Mouse (Mus musculus) forebrain, embryonic 11.5 days (tissue): Measurements from ENCODE around the gene Tgfb1. TPM values are rescaled to one million over a fixed set of nuclear protein-coding genes. Genes with fewer than 3 reads are reported as not detected.

ENCODE experiments used
- ATAC-seq: fragments of 200-750 bp; cut with Nextera tagmentation; replicated peaks from 2 replicates; pipeline ENCODE4 v1.8.0; 2017; ENCODE audit warnings: moderate TSS enrichment; ENCODE audit not compliant: low FRiP score
- DNase-seq: peaks from one replicate; pipeline ENCODE4 v3.0.0-alpha.2; 2017; ENCODE audit warnings: low spot score
- H3K27ac ChIP-seq: fragments of 300-500 bp; sonication (generic); 2 replicates; pipeline ENCODE4 v1.5.1; 2014; ENCODE audit warnings: low read depth, low read length
- H3K27me3 ChIP-seq: fragments of 300-500 bp; sonication (generic); 2 replicates; pipeline ENCODE4 v1.6.1; 2014; ENCODE audit warnings: mild to moderate bottlenecking, low read length, mixed read lengths; ENCODE audit not compliant: control insufficient read depth, insufficient read depth
- H3K36me3 ChIP-seq: fragments of 300-500 bp; sonication (generic); 2 replicates; pipeline ENCODE4 v1.6.1; 2014; ENCODE audit warnings: mild to moderate bottlenecking, low read length, moderate library complexity, mixed read lengths; ENCODE audit not compliant: control insufficient read depth, insufficient read depth
- H3K4me1 ChIP-seq: fragments of 300-500 bp; sonication (generic); replicated peaks from 2 replicates; pipeline ENCODE4 v1.6.1; 2014; ENCODE audit warnings: low read length, mixed read lengths; ENCODE audit not compliant: control insufficient read depth, insufficient read depth
- H3K4me2 ChIP-seq: fragments of 300-500 bp; sonication (generic); 2 replicates; pipeline ENCODE4 v1.6.1; 2014; ENCODE audit warnings: low read depth, mild to moderate bottlenecking, low read length, moderate library complexity, mixed read lengths; ENCODE audit not compliant: severe bottlenecking
- H3K4me3 ChIP-seq: fragments of 300-500 bp; sonication (generic); 2 replicates; pipeline ENCODE4 v1.5.1; 2014; ENCODE audit warnings: low read depth, low read length
- H3K9ac ChIP-seq: fragments of 300-500 bp; sonication (generic); 2 replicates; pipeline ENCODE4 v1.6.1; 2014; ENCODE audit warnings: low read length
- H3K9me3 ChIP-seq: fragments of 300-500 bp; sonication (generic); 2 replicates; pipeline ENCODE4 v1.6.1; 2016; ENCODE audit warnings: low read length, mixed read lengths; ENCODE audit not compliant: control insufficient read depth
- WGBS: fragments of 180-500 bp; shearing (Covaris S2); extraction: QIAGEN DNeasy Blood & Tissue Kit; methylation state at CpG from one replicate; pipeline ENCODE4 v1.1.7; 2014; 5-methylcytosine and 5-hydroxymethylcytosine counted together
- polyA plus RNA-seq: library from polyadenylated mRNA; unstranded; fragments of >200 nt; fragmentation: Nextera tagmentation; extraction: Ambion mirVana; gene quantifications from 2 replicates; pipeline ENCODE4 v1.2.1, GENCODE M21; 2014

Tgfb1 gene
- polyA plus RNA-seq, 1 experiment from 2014 or later: 1.6 TPM

DNA sequence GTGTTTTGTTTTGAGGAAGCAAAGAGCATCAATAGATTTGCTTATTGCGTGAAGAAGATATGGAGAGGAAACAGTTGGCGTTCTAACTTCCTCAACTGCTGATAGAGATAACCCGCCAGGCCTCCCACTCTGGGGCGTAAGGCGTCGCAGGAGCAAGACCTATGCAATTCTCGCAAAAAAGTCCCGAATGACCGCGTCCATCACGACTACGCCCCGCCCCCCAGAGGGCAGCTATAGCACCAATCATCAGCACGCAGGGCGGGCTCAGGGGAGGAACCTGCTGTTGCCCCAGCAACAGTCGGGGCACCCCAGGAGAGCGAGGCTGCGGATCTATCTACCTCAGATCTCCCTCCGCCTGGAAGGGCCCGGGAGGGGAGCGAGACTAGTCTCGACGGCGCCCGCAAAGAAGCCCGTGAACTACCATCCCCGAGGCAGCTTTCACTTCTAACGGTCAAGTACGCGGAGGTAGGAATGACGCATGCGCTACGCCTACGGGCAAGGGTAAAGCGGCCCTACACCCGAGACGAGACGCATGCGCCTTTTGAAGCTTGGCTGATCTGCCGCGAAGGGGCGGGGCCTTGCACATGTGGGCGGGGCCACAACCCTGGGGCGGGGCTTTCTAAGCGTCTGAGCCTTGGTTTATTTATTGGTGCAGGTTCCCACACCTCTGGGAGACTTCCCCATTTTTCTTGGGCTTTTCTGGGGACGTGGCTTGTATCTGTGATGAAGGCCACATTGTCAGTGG, 6.1 kb upstream of the Tgfb1 start, which contains the start of gene B9d2:
B9d2 (plus strand) TSS at position 267 of the 745 bp plus-strand sequence.
- H3K27me3 ChIP-seq: peaks cover under 1% of the 10 kb centered on the region; the same call in 1 of the 2 replicates
- H3K4me2 ChIP-seq: peak within 1 kb of the TSS; percentile 59
- H3K4me3 ChIP-seq: peak within 1 kb of the TSS; percentile 59
- no peaks in the 10 kb centered on the region for H3K9me3 ChIP-seq
- H3K27ac ChIP-seq: peak within 1 kb of the TSS; percentile 89
- DNase-seq (peak; percentile 96), ATAC-seq (peak; percentile 97)
- no peaks in the 10 kb centered on the region for H3K36me3 ChIP-seq
- under 1% methylated on average over 46 of the region's 46 CpGs for WGBS
- H3K4me1 ChIP-seq: no peaks in the 10 kb centered on the region
- peak within 1 kb of the TSS; percentile 73 for H3K9ac ChIP-seq

DNA sequence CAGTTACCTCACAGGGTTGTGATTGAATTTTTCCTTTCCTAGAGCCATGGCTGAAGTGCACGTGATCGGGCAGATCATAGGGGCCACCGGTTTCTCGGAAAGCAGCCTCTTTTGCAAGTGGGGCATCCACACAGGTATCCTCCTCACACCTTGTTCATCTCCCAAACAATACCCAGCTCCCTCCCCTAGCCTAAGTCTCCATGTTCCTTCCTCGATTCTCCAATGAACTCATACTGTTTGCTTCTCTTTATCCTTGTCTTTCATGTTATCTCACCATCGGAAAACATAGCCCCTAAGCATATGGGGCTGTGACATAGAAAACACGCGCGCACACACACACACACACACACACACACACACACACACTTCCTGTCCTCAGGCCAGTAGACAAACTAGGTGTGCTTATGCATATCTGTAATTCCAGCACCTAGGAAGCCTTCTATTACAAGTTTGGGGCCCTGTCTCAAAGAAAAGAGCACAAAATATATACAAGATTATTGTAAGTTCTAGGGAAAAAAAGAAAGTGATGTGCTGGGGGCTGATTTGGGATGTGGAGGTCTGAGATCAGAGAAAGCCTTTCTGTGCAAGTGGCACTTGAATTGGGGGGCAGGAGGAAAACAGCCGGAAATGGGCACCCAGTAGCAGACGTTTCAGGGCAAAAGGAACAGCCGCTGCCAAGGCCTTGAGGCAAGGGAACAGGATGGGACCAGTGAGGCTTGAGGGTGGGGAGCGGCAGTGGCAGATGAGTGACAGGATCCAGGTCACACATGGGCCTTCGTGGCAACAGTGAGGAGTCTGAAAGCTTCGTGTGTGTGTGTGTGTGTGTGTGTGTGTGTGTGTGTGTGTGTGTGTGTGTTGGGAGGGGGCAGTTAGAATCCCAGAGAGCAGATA, 5.2 kb upstream of the Tgfb1 start:
- Histone ChIP-seq H3K4me3 (peak overlapping the region; percentile 59; the same call in 1 of the 2 replicates), H3K9ac (no peak overlapping the region), H3K36me3 (no peaks in the 10 kb centered on the region), H3K9me3 (no peaks in the 10 kb centered on the region), H3K4me2 (peak overlapping the region; percentile 59; the same call in 1 of the 2 replicates), H3K27ac (no peak overlapping the region), H3K4me1 (no peaks in the 10 kb centered on the region), H3K27me3 (peaks cover 9% of the 10 kb centered on the region)
- ATAC-seq (no peak), DNase-seq (no peak)
- WGBS: 67% methylated on average over 15 of the region's 15 CpGs

DNA sequence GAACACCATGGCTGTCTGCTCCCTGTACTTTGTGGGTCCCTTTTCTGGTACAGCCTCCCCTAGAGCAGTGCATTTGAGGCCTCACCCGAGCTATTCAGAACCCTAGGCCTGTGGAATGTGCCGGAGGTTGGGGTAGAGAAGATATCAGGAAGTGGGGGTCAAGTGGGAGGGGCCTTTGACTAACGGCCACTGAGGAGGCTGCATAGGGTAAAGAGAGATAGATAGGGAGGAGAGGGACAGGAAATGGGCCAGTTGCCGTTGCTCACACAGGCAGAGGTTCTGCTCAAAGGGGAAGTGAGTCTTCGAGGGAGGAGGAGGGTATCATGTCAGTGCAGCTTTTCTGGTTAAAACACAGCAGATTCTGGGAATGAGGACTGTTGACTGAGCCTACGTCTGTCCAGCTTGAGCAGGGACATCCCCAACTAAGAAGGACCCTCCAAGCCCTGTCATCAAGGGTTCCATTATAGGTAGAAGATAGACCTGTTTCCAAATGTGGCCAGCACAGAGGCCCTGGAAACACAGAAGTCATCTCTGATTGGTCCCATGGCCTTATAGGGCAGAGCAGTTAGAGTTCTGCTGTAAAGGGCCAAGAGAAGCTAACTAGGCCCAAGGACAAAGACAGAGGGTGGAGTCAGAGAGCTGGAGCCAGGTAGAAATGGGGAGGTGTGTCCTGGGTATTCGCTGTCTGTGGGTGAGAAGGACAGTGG, 3.2 kb upstream of the Tgfb1 start:
- H3K4me1 ChIP-seq: peaks cover 14% of the 10 kb centered on the region
- 66% methylated on average over 7 of the region's 7 CpGs for WGBS
- H3K9me3 ChIP-seq: no peaks in the 10 kb centered on the region
- no peak overlapping the region for H3K9ac ChIP-seq
- H3K36me3 ChIP-seq: no peaks in the 10 kb centered on the region
- peaks cover 30% of the 10 kb centered on the region for H3K27me3 ChIP-seq
- no peak overlapping the region for H3K4me2 ChIP-seq
- no peak overlapping the region for H3K4me3 ChIP-seq
- ATAC-seq (no peak), DNase-seq (no peak)
- H3K27ac ChIP-seq: no peak overlapping the region

DNA sequence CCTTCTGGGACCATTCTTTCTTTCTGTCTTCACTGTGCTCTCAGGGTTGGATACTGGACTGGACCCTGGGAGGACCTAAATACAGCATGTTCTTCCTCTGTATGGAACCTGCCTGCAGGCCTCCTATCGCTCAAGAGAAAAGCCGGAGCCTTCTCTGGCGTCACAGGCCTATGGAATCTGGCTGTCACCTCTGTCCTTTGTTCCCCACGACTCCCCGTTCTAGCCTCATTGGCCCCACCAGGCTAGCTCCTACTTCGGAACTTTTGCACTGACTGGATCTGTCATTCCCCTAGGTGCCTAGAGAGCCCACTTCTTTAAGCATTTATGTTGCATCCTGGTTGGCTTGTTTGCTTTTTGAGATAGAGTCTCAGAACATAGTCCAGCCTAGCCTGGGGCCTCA, 2.1 kb upstream of the Tgfb1 start:
- H3K4me2 ChIP-seq: no peak overlapping the region
- no peak overlapping the region for H3K9ac ChIP-seq
- H3K27ac ChIP-seq: no peak overlapping the region
- ATAC-seq (no peak), DNase-seq (no peak)
- 89% methylated on average over 6 of the region's 6 CpGs for WGBS
- H3K4me1 ChIP-seq: peaks cover 20% of the 10 kb centered on the region
- H3K9me3 ChIP-seq: no peaks in the 10 kb centered on the region
- H3K4me3 ChIP-seq: no peak overlapping the region
- peaks cover 40% of the 10 kb centered on the region for H3K27me3 ChIP-seq
- H3K36me3 ChIP-seq: no peaks in the 10 kb centered on the region

DNA sequence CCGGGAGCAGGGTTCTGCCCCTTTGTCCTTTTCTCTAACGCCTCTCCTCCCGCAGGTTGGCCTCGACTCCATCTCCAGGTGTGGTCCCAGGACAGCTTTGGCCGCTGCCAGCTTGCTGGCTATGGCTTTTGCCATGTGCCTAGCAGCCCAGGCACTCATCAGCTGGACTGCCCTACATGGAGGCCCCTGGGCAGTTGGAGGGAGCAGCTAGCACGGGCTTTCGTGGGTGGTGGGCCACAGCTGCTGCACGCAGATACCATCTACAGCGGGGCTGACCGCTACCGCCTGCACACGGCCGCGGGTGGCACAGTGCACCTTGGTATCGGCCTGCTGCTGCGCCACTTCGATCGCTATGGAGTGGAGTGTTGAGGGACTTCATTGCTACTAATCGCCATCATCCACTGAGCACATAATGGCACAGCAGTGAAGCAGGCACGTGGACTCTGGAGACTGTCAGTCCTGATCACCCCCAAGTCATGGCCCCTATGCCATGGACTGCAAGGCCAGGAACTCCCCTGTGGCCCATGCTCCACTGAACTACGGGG, 804 bp upstream of the Tgfb1 start:
- Histone ChIP-seq H3K27ac (no peak overlapping the region), H3K27me3 (peaks cover 50% of the 10 kb centered on the region), H3K4me3 (no peak overlapping the region), H3K9me3 (no peaks in the 10 kb centered on the region), H3K36me3 (no peaks in the 10 kb centered on the region), H3K4me1 (peaks cover 20% of the 10 kb centered on the region), H3K4me2 (no peak overlapping the region; the same call in 1 of the 2 replicates), H3K9ac (no peak overlapping the region)
- DNase-seq (no peak), ATAC-seq (no peak)
- 69% methylated on average over 21 of the region's 21 CpGs for WGBS

DNA sequence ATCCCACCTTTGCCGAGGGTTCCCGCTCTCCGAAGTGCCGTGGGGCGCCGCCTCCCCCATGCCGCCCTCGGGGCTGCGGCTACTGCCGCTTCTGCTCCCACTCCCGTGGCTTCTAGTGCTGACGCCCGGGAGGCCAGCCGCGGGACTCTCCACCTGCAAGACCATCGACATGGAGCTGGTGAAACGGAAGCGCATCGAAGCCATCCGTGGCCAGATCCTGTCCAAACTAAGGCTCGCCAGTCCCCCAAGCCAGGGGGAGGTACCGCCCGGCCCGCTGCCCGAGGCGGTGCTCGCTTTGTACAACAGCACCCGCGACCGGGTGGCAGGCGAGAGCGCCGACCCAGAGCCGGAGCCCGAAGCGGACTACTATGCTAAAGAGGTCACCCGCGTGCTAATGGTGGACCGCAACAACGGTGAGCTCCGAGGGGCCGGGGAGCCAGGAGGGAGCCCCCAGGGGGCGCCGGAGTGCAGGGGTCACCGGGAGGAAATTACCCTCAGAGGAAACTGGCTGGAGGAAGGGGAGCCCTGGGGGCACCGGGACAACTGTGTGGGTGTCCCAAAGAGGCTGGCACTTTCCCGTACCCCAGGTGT, 1.1 kb downstream of the Tgfb1 start:
- Histone ChIP-seq H3K4me3 (peak overlapping the region; percentile 45), H3K9ac (peak overlapping the region; percentile 45)
- peak; percentile 72 for DNase-seq

DNA sequence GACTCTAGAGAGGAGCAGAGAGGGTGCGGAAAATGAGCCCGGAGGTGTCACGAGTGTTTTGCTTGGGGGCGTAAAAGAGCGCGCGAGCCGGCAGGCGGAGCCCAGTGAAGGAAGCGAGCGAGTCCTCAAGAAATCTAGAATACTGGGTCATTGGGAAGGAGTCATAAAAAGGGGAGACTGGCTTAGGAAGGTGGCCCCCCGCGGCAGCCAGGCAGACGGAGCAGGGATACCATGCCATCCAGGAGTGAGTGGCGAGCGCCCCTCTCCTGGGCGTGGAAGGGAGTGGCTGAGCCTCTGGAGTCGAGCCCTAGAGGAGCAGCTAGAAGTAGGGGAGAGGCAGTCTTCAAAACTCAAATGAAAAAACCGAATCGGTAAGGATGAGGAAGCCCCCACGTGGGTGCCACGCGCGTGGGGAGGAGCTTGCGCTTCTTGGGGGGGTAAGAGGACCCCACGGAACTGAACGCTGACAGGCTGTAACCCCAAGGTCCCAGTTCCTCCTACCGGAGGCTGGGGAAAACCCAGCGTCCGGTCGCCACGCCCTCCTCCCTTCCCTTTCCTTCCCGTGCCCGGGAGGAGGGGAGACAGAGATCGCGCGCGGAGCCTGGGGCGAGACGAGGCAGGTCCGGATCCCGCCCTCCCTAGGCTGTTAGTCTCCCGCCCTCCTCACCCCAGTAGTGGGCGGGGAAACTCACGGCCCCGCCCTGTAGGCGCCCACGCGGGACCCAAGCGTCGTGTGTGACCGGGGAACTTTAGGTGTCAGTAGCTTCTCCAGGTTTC, 2.2 kb downstream of the Tgfb1 start:
- peak overlapping the region; percentile 45 for H3K4me3 ChIP-seq
- peak overlapping the region; percentile 29 for H3K9ac ChIP-seq
- ATAC-seq: peak; percentile 35; the same call in 1 of the 2 replicates
- H3K4me1 ChIP-seq: peaks cover 20% of the 10 kb centered on the region
- peaks cover 50% of the 10 kb centered on the region for H3K27me3 ChIP-seq
- peak; percentile 71 for DNase-seq
- 2% methylated on average over 49 of the region's 52 CpGs for WGBS
- H3K36me3 ChIP-seq: no peaks in the 10 kb centered on the region
- H3K4me2 ChIP-seq: peak overlapping the region; percentile 78
- no peaks in the 10 kb centered on the region for H3K9me3 ChIP-seq
- no peak overlapping the region for H3K27ac ChIP-seq

More for the DNA sequence above, 1.1 kb downstream of the Tgfb1 start:
- H3K27ac ChIP-seq: no peak overlapping the region
- peaks cover 20% of the 10 kb centered on the region for H3K4me1 ChIP-seq
- H3K9me3 ChIP-seq: no peaks in the 10 kb centered on the region
- WGBS: under 1% methylated on average over 47 of the region's 47 CpGs
- peak overlapping the region; percentile 78 for H3K4me2 ChIP-seq
- 0 out of 2 replicates have a peak, but pooled peaks have one; percentile 18 for ATAC-seq
- no peaks in the 10 kb centered on the region for H3K36me3 ChIP-seq
- peaks cover 50% of the 10 kb centered on the region for H3K27me3 ChIP-seq
